Mouse (Mus musculus) left cerebral cortex, postnatal 4 days (tissue): ENCODE data around the gene Mindy2. TPM values are rescaled to one million over a fixed set of nuclear protein-coding genes. Genes with fewer than 3 reads are reported as not detected.

Experiments
- DNase-seq: peaks from one replicate; pipeline ENCODE4 v3.0.0-alpha.2; 2022
- intact Hi-C: fragments of 180-260 bp; cut with DNase I; formaldehyde crosslinking; loops from one replicate; pipeline ENCODE4 v1.15.1; 2025
- total RNA-seq, 2 experiments: library from RNA; stranded (reverse); gene quantifications; 2 replicates each; pipeline ENCODE4 v1.2.3; 2021

Mindy2 gene
- total RNA-seq, result 10 to 100 TPM; 32.2 to 33.1 TPM

DNA sequence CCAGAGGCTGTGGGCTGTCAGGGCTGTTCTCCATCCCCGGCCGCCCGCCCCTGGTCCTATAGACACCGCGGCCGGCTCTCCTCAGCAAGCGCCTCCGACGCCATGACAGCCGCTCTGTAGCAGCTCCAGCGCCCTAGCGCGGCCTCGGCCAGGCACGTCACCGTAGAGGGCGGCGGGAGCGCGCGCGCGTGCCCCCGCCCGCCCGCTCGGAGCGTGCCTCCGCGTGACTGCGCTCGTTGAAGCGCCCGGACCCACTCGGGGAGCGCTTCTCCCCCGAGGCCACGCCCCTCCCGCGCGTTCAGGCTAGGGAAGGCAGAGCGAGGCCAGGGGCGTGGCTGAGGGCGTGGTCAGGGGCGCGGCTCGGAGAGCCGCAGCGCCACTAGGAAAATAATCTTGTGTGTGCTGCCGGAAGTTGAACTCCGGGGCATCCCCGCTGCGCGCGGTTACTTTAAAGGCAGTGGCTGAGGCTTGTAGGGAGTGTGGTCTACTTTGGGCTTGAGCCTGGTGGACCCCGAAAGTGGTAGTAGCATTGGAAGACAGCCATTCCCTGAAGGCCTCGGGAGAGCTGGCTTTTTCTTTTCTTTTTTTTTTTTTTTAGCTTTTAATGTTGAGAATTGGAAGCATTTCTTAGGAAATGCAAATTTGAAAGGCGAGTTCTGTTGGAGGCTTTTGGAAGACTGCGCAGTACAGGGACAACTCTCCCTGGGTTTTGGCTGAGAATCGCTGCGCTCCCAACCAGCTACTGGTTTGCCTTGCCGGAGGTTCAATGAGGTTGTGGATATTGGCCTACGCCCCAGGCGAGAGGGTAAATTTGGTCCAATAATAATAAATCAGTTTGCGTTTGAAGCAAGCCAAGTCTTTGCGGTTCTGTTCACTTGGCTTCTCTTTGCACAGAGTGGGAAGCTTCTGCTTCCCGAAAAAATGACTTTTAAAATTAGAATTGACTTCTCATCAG, at the start of gene Mindy2:
Mindy2 (minus strand) TSS at position 162 of the 955 bp plus-strand sequence.
- intact Hi-C loops, result no loop called here
- DNase-seq, result peak; percentile 99

GRCm38 (mm10) chr9:70706444-70706843, 49.5 kb upstream of the Mindy2 start:
- DNase-seq, result no peak
- intact Hi-C loops, result no loop called here

GRCm38 (mm10) chr9:70703597-70704203, 46.7 kb upstream of the Mindy2 start:
- intact Hi-C loops, result no loop called here

DNA sequence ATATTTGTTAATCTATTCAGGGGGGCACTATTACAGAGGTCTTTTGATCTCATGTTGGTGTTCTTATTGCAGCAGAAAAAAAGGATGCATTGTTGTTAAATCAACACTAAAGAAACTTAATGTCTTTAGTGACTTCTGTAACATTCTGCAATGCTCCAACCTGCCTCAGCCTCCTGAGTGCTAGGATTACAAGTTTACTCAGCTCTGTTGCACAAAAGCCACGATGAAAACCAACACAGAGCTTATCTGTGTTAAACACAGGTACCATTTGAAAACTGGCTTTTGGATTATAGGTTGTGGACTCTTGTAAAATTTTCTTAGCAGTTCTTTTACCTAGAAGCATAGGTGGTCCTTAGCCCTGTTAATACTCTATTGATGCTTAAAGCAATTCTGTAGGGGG, 41.1 kb upstream of the Mindy2 start:
- intact Hi-C loops, result no loop called here
- no peak for DNase-seq

More at GRCm38 (mm10) chr9:70703597-70704203, 46.7 kb upstream of the Mindy2 start:
- DNase-seq, result no peak

DNA sequence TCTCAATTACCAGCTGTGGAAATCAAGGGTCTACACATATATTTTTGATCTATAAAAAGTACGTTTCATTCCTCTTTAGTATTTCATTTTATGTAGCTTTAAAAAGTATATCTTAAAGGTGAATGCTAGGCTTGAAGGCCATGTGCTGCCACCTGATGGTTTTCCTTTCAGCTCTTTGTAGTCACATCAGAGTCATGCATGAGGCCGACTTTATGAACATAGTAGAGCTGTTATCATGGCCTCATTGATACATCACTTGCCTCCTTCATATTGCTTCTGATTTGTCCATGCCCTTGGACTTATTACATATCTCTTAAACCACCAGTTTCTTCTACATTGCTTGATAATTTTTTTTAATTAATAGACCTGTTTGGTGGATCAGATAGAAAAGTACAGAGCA, 38.7 kb upstream of the Mindy2 start:
- intact Hi-C loops, result no loop called here
- DNase-seq, result no peak

DNA sequence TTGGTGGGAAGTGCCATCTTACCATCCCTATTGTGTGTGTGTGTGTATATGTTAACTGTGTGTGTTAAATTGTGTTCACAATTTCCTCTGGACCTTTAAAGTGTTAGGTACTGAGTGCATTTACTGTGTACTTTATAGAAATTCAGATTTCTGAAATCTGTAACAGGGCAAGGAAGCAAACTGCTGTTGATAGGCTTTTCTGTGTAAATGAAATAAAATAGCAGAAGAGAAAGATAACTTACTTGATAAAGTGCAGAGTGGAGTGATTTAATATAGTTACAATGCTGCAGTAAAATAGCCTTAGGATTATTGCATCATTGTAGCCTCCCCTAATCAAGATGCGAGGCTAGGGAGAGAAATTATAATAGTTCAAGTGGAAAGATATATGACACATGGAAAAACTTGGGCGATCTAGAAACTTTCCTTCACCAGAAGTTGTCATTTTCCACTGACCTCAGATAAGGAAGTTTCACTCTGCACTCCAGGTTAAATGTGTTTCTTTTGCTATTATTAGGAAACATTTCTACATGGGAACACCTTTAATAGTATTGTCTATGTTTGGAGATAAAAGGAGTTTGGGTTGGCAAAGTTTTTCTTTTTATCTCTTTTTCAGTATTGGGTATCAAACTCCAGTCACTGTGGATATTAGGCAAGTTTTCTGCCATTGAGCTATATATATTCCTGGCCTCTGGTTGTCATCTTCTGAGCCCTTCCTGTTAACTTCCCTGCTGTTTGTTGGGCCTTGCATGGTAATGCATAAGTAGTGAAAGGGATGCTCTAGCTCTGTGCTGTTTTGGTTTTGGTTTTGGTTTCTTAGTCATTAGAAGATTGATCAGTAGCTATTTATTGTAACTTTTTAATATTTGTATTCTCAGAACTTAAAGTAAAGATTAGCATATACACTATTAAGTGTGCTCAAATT, 35.1 kb upstream of the Mindy2 start:
- DNase-seq, result no peak
- intact Hi-C loops, result no loop called here

DNA sequence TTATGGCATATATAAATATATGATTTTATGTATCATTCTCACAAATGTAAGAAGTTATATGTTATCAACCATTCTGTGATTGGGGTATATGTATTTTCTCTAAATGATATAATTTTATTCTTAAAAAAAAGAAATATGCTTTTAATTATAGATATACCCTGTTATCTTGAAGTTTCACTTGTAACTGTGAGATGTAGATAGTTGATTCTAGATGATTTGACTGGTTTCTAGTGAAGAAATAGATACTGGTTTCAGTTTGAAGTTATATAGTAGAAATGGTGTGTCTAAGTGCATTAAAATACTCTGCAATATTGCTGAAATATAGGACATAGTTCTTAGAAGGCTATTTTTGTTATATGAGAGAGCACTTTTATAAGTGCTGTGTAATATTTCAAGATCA, 33.6 kb upstream of the Mindy2 start:
- intact Hi-C loops, result no loop called here

GRCm38 (mm10) chr9:70689926-70690325, 33.0 kb upstream of the Mindy2 start:
- intact Hi-C loops, result no loop called here
- no peak for DNase-seq

More for the DNA sequence above, 33.6 kb upstream of the Mindy2 start:
- no peak for DNase-seq

GRCm38 (mm10) chr9:70688301-70688968, 31.5 kb upstream of the Mindy2 start:
- intact Hi-C loops, result no loop called here
- DNase-seq, result no peak

- DNase-seq, result no peak
- intact Hi-C loops, result no loop called here
Measured at GRCm38 (mm10) chr9:70682202-70682601, 25.2 kb upstream of the Mindy2 start.

- peak; percentile 58 for DNase-seq
- intact Hi-C loops, result loop anchor here (10.0 kb wide), 2 partner anchors 255 to 395 kb away; no protein-coding TSS in a partner anchor
Measured at GRCm38 (mm10) chr9:70679132-70680091, 22.4 kb upstream of the Mindy2 start.

DNA sequence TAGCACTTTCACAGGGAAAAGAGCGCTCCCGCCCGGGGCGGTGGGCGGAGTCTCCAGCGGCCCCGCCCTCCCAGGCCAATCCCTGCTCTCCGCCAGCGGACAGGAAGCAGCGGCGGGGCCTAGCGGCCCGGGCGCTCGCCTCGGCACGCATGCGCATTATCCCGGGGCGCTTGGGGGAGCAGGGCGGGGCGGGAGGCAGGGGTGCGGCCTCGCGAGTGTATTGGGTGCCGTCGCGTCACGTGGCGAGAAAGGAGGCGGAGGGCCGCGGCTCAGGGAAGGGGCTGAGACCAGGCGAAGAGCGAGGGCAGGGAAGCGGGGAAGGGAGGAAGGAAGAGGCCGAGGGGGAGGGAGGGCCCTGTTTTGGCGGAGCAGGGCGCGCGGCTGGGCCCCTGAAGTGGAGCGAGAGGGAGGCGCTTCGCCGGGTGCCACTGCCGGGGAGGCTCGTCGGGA, 21.7 kb upstream of the Mindy2 start, which contains the start of gene Adam10:
Adam10 (plus strand) TSS at position 316 of the 450 bp plus-strand sequence.
- intact Hi-C loops, result loop anchor here (10.0 kb wide), 2 partner anchors 256 to 396 kb away; no protein-coding TSS in a partner anchor
- DNase-seq, result peak; percentile 100

DNA sequence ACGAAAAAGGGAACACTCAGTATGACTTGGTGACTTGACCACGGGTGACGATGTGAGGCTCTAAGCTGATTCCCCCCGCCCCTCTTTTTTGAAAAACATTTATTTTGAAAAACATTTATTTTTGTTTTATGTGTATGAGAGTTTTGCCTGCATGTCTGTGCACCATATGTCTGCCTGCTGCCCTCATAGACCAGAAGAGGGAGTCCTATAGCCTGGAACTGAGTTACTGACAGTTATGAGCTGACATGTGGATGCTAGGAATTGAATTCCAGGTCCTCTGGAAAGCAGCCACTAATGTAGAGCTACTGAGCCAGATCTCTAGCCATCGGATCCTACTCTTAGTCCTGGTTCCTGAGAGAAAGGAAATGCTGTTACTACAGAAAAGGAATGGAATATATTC, 19.0 kb upstream of the Mindy2 start:
- intact Hi-C loops, result loop anchor here (10.0 kb wide), 2 partner anchors 259 to 399 kb away; no protein-coding TSS in a partner anchor
- no peak for DNase-seq

DNA sequence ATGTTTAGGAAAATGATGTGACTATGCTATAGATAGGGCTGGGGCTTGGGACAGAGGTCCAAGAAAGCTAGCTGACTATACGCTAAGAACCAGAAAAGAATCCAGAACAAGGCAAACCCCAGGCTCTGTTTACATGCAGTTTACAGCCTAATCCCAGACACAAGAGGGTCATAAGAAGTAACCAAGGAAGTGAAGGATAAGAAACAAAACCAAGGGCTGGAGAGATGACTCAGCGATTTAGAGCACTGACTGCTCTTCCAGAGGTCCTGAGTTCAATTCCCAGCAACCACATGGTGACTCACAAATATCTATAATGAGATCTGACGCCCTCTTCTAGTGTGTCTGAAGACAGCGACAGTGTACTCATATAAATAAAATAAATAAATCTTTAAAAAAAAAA, 18.1 kb upstream of the Mindy2 start:
- intact Hi-C loops, result loop anchor here (10.0 kb wide), 2 partner anchors 260 to 400 kb away; no protein-coding TSS in a partner anchor
- no peak for DNase-seq

- intact Hi-C loops, result loop anchor here (10.0 kb wide), 2 partner anchors 261 to 401 kb away; no protein-coding TSS in a partner anchor
- no peak for DNase-seq
Measured at GRCm38 (mm10) chr9:70673656-70674055, 16.7 kb upstream of the Mindy2 start.

DNA sequence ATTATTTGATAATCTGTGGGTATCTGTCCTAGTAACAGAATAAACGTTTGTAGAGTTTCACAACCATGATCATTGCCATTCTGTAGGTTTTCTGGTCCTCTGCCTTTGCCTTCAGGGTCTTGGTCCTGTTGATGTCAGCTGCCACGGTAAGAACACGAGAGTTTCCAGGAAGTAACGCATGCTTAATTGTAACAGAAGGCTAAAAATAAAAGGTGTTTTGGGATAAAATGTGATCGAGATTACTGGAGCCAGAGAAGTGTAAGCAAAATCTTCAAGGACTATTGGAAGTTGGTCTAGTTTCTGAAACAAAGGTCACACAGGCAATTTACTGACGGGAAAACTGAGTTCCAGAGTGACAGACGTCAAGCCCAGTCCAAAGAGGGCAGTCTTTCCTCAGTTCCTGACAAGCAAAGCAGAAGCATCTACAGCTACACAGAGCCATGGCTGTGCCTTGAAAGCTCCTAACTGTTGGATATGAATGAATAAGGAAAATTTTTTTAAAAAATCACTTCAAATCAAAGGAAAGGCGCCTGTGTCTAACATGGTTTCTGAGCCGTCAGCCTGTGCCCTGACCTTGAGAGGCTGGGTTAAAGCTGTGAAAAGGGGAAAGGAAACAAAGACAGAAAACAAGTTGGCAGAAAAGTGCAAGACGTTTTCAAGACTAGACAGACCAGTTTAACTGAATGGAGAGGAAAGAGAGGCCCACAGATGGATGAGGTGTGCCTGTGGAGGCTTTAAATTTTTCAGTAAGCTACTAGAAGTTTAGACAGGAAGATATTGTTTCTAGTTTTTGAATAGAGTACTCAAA, 15.0 kb upstream of the Mindy2 start:
- DNase-seq, result no peak
- intact Hi-C loops, result loop anchor here (10.0 kb wide), 2 partner anchors 263 to 403 kb away; no protein-coding TSS in a partner anchor

DNA sequence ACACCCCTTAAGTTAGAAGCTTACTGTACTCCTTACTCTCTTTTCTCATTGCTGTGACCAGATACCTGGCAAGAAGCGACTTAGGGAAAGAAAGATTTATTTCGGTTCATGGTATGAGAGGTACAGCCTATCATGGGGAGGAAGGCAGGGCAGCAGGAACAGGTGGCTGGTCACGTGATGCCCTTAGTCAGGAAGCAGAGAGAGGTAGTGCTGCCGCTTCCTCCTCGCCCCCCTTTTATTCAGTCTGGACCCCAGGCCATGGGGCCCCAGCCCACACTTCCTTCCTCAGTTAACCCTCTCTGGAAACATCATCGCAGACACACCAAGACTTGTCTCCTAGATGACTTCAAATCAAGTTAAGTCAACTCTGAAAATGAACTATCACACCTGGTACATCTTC, 14.3 kb upstream of the Mindy2 start:
- intact Hi-C loops, result loop anchor here (10.0 kb wide), 2 partner anchors 264 to 404 kb away; no protein-coding TSS in a partner anchor
- no peak for DNase-seq
